Comparison of ENCODE assay signal across 13 mouse cellular contexts in the genomic region with DNA sequence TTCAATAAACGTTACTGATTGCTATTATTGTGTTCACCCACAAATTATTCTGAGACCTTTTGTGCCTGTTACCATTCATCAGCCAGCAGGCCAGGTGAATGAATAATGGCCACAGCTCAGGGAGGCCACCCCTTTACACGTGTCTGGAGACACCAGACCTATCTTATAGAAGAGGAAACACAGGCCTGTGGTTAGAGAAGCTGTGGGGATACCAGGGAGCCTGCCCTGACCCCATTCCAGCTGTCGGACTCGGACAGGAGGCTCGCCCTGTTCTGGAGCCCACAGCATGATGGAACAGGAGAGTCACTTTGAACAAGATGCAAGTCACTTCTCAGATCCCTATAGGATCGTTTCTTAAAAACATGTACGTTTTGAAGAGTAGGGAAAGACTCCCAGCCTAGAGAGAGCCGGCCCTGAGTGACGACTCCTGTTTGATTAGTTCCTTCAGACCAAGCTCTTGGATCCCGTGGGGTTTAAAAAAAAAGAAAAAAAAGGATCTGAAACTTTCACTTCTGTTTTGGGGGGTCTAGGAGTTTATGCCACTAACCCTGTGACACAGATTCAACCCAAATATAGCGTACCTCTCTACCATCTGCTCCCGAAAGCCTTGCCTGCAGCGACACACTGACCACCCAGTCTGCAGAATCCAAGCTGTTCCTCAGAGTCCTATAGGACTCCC.
A peak's percentile ranks its signal among the peaks of the same experiment; 100 is the strongest.
DNase-seq lines count a peak whose midpoint lies in the region; ATAC-seq and TF ChIP-seq lines count a peak whose summit lies in the region.
"Had no signal": no experiment of that assay in that cellular context is flagged by ENCODE, and none has a peak within 500 bp of the region (broad histone marks: within the 10 kb centered on the region; RNA-seq: fewer than 3 reads in every experiment).

No protein-coding gene starts in this region.

- no peak overlapping the region for H3K4me2 ChIP-seq in liver, embryonic 12.5 days
- H3K4me2 ChIP-seq in CH12.LX (ENCODE audit: insufficient read depth, low read depth, poor library complexity, severe bottlenecking), result peak overlapping the region; percentile 50
- H3K4me2 ChIP-seq: limb, embryonic 12.5 days; midbrain, embryonic 12.5 days; neural tube, embryonic 13.5 days had no signal

- no peak overlapping the region for H3K4me3 ChIP-seq in gastrocnemius, adult 2 months
- H3K4me3 ChIP-seq in liver, adult 2 months (ENCODE audit: insufficient read depth, low read depth, low read length), result no peak overlapping the region
- no peak overlapping the region for H3K4me3 ChIP-seq in liver, embryonic 12.5 days
- H3K4me3 ChIP-seq in CH12.LX (replicated peaks in 1 of 3; ENCODE audit: low read depth in 2 of 3, low read length in 2 of 3, poor library complexity in 1 of 3) (no peak overlapping the region), macrophage (ENCODE audit: inconsistent target) (no peak overlapping the region)
- H3K4me3 ChIP-seq: limb, embryonic 12.5 days; midbrain, embryonic 12.5 days; neural tube, embryonic 13.5 days had no signal

- H3K4me1 ChIP-seq in liver, adult 2 months (ENCODE audit: control insufficient read depth, insufficient read depth, low read length), result no peaks in the 10 kb centered on the region
- peaks cover 4% of the 10 kb centered on the region; the same call in 1 of the 2 replicates for H3K4me1 ChIP-seq in liver, embryonic 12.5 days
- H3K4me1 ChIP-seq in CH12.LX (ENCODE audit: control insufficient read depth in 1 of 2, insufficient read depth in 2 of 2), result peaks cover 6 to 41% of the 10 kb centered on the region in 2 experiments; a peak in 3 of 4 replicates

- no peaks in the 10 kb centered on the region for H3K36me3 ChIP-seq in liver, adult 2 months (ENCODE audit: control insufficient read depth, insufficient read depth, low read length)
- no peaks in the 10 kb centered on the region for H3K36me3 ChIP-seq in liver, embryonic 12.5 days
- H3K36me3 ChIP-seq in CH12.LX (replicated peaks in 1 of 2; ENCODE audit: control insufficient read depth in 1 of 2, insufficient read depth in 1 of 2, low read length in 1 of 2) (no peaks in the 10 kb centered on the region), macrophage (ENCODE audit: inconsistent target) (peaks cover 5% of the 10 kb centered on the region; the same call in 1 of the 2 replicates)
- H3K36me3 ChIP-seq: limb, embryonic 12.5 days; midbrain, embryonic 12.5 days; neural tube, embryonic 13.5 days had no signal

- H3K9me3 ChIP-seq in liver, embryonic 12.5 days (replicated peaks), result no peaks in the 10 kb centered on the region
- peaks cover 9% of the 10 kb centered on the region for H3K9me3 ChIP-seq in CH12.LX (replicated peaks; ENCODE audit: low read length)
- H3K9me3 ChIP-seq: limb, embryonic 12.5 days; midbrain, embryonic 12.5 days; neural tube, embryonic 13.5 days had no signal

- no peaks in the 10 kb centered on the region for H3K27me3 ChIP-seq in liver, adult 2 months (ENCODE audit: control insufficient read depth, insufficient read depth, low read length)
- no peaks in the 10 kb centered on the region for H3K27me3 ChIP-seq in liver, embryonic 12.5 days (replicated peaks)
- H3K27me3 ChIP-seq in CH12.LX (replicated peaks), result no peaks in the 10 kb centered on the region
- H3K27me3 ChIP-seq: limb, embryonic 12.5 days; midbrain, embryonic 12.5 days; neural tube, embryonic 13.5 days had no signal

- no peak for ATAC-seq in liver, embryonic 12.5 days
- ATAC-seq: activated CD4-positive, CD25-positive, alpha-beta regulatory T cell, adult 4 months had no signal

- TF ChIP-seq POLR2A in liver, adult 2 months (IDR thresholded peaks at IDR 0.05; ENCODE audit: extremely low read depth, insufficient read depth, low read length), result no peak
- TF ChIP-seq POLR2A in CH12.LX (IDR thresholded peaks at IDR 0.05; ENCODE audit: low read depth, low read length), result no peak

- TF ChIP-seq EP300 in CH12.LX (IDR thresholded peaks at IDR 0.05; ENCODE audit: low read length), result peak; percentile 96

- dilution Hi-C loops in CH12.LX (cut with MboI; ENCODE audit: extremely low pct_ligation_motif_present, extremely low pct_unique_long_range_greater_than_20kb, low sequenced_read_pairs), result no loop called here

- intact Hi-C loops in gastrocnemius, adult 2 months (cut with DNase I), result no loop called here

- no peak overlapping the region for H3K9ac ChIP-seq in liver, adult 2 months (ENCODE audit: low read depth, low read length)
- H3K9ac ChIP-seq in liver, embryonic 12.5 days, result no peak overlapping the region
- H3K9ac ChIP-seq in CH12.LX (ENCODE audit: insufficient read depth, low read depth), result no peak overlapping the region
- H3K9ac ChIP-seq: limb, embryonic 12.5 days; midbrain, embryonic 12.5 days; neural tube, embryonic 13.5 days had no signal

- TF ChIP-seq RAD21 in CH12.LX (IDR thresholded peaks at IDR 0.05; ENCODE audit: low read depth, low read length), result no peak; the same call in 1 of the 2 replicates

- peak overlapping the region; percentile 31; the same call in 1 of the 2 replicates for H3K27ac ChIP-seq in gastrocnemius, adult 2 months
- H3K27ac ChIP-seq in liver, adult 2 months (replicated peaks; ENCODE audit: insufficient read depth, low read depth, low read length), result peak overlapping the region; percentile 9; the same call in 1 of the 2 replicates
- H3K27ac ChIP-seq in liver, embryonic 12.5 days, result no peak overlapping the region
- no peak overlapping the region for H3K27ac ChIP-seq in CH12.LX (ENCODE audit: insufficient read depth, low read depth)
- peak overlapping the region; percentile 97 for H3K27ac ChIP-seq in macrophage
- H3K27ac ChIP-seq: limb, embryonic 12.5 days; midbrain, embryonic 12.5 days had no signal

- no peak for TF ChIP-seq CTCF in gastrocnemius, adult 2 months (IDR thresholded peaks at IDR 0.05)
- no peak for TF ChIP-seq CTCF in liver, adult 2 months (IDR thresholded peaks at IDR 0.05; ENCODE audit: low read depth, low read length)
- TF ChIP-seq CTCF in CH12.LX (conservative IDR thresholded peaks at IDR 0.05 in 1 of 2, IDR thresholded peaks at IDR 0.05 in 1 of 2; ENCODE audit: low read depth in 2 of 2, low read length in 2 of 2), result no peak

- WGBS in liver, adult 2 months, result 89% methylated on average over 13 of the region's 13 CpGs
- 53% methylated on average over 13 of the region's 13 CpGs for WGBS in liver, embryonic 12.5 days (ENCODE audit: insufficient replicate concordance)
- 3% methylated on average over 13 of the region's 13 CpGs for WGBS in macrophage (ENCODE audit: missing documents)

- DNase-seq in gastrocnemius, adult 2 months, result no peak
- no peak for DNase-seq in gastrocnemius, adult 18-20 months (ENCODE audit: low spot score)
- peak; percentile 28 for DNase-seq in liver, adult 2 months (ENCODE audit: extremely low read depth, low read depth, low spot score)
- DNase-seq in CH12.LX (ENCODE audit: extremely low read depth), result peak; percentile 82
- no peak for DNase-seq in frontal cortex, postnatal 10 days (ENCODE audit: low spot score in 2 of 2)
- DNase-seq in layer of hippocampus, postnatal 10 days (ENCODE audit: low spot score in 2 of 2), result no peak
- DNase-seq: kidney, adult 11 months had no signal

- in situ Hi-C loops in CH12.LX (cut with MboI; ENCODE audit: low pct_ligation_motif_present, low pct_unique_long_range_greater_than_20kb, low sequenced_read_pairs), result no loop called here

- no peaks in the 10 kb centered on the region for H3K79me2 ChIP-seq in liver, adult 2 months (ENCODE audit: control insufficient read depth, insufficient read depth, low read length)
- H3K79me2 ChIP-seq in CH12.LX (replicated peaks; ENCODE audit: control insufficient read depth, extremely low read depth, insufficient read depth, poor library complexity, severe bottlenecking), result no peaks in the 10 kb centered on the region
- peaks cover 90% of the 10 kb centered on the region for H3K79me2 ChIP-seq in macrophage (ENCODE audit: inconsistent target)

TF ChIP-seq in CH12.LX, 34 proteins besides CTCF, POLR2A, EP300 and RAD21:
- TF ChIP-seq TCF12 (IDR thresholded peaks at IDR 0.05; ENCODE audit: low read depth, low read length) (peak; percentile 59), MEF2A (IDR thresholded peaks at IDR 0.05; ENCODE audit: borderline replicate concordance, low read depth, low read length) (peak; percentile 79), KAT2A (IDR thresholded peaks at IDR 0.05; ENCODE audit: insufficient replicate concordance, low read length) (no peak), ETS1 (conservative IDR thresholded peaks at IDR 0.05; ENCODE audit: low read depth, low read length) (0 out of 2 replicates have a peak, but pooled peaks have one; percentile 35), CHD2 (IDR thresholded peaks at IDR 0.05; ENCODE audit: low read length) (no peak), JUND (conservative IDR thresholded peaks at IDR 0.05; ENCODE audit: low read depth, low read length) (0 out of 2 replicates have a peak, but pooled peaks have one; percentile 10), RCOR1 (conservative IDR thresholded peaks at IDR 0.05; ENCODE audit: low read depth, low read length) (0 out of 2 replicates have a peak, but pooled peaks have one; percentile 31), ZNF384 (IDR thresholded peaks at IDR 0.05; ENCODE audit: low read depth, low read length) (peak; percentile 94), IRF4 (IDR thresholded peaks at IDR 0.05; ENCODE audit: low read depth, low read length) (peak; percentile 93), MYC (IDR thresholded peaks at IDR 0.05; ENCODE audit: low read depth, low read length) (0 out of 2 replicates have a peak, but pooled peaks have one; percentile 22)

Comparison
In these comparisons a context has a peak if more than half of its experiments do, and no peak if none do; other contexts are left out.
1. H3K27ac ChIP-seq: peak in gastrocnemius, adult 2 months (single experiment), liver, adult 2 months (single experiment) and macrophage (single experiment); none in liver, embryonic 12.5 days (single experiment) and CH12.LX (single experiment).
2. DNase-seq: peak in liver, adult 2 months (single experiment) and CH12.LX (single experiment); none in gastrocnemius, adult 2 months (single experiment), gastrocnemius, adult 18-20 months (single experiment), frontal cortex, postnatal 10 days (0 of 2) and layer of hippocampus, postnatal 10 days (0 of 2).